Mouse (Mus musculus) hindlimb bud, embryonic 11.5 days (tissue): ENCODE measurements at regions not wholly inside any gene's neighbourhood (a gene's known extent, or its start where the extent isn't known, plus 50 kb on each side); places are given as distances from the start of the nearest gene placed in this dataset.
A peak's percentile ranks its signal among the peaks of the same experiment; 100 is the strongest.
"Not testable (repeated sequence)": the region's sequence is repeated elsewhere in the genome, so short reads cannot be mapped to it uniquely, and the experiment has no call there.

Experiments
- DNase-seq: peaks from one replicate; pipeline ENCODE4 v3.0.0-alpha.2; 2012; ENCODE audit warnings: low read depth, low spot score; ENCODE audit errors: extremely low spot score

DNA sequence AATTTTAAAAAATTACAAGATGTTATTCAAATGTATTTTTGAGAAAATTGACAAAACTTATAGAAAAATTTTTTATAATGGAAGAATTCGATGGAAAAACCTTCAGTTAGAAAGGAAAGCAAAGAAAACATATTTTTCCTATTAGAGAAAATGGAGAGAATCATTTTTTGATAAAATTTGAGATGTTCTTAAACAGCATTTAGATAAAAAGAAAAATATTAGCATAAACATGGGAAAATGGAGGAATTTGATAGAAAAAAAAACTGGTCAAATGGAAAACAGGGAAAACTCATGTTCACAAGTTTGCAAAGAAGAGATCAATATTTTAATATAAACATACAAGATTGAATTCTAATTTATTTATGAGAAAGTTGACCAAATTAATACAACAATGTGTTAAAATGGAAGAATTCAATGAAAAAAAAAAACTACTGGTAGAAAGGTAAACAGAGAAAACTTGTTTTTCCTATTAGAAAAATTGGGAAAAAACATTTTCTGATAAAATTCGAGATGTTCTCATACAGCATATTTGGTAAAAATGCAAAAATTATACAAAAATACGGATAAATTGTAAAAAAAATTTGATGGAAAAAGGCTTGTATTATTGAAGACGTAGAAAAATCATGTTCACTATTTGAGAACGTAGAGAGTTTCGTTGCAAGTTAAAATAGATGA, 122.4 kb downstream of the 4932411N23Rik start:
- DNase-seq: peak; percentile 62

DNA sequence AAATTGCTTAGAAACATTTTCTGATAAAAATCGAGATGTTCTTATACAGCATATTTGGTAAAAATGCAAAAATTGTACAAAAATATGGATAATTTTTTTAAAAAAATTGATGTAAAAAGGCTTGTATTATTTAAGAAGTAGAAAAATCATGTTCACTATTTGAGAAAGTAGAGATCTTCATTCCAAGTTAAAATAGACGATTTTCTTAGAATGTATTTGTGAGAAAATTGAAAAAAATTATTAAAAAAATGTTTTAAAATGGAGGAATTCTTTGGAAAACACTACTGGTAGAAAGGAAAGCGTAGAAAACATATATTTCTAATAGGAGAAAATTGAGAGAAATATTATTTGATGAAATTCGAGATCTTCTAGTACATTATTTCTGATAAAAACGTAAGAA, 124.8 kb downstream of the 4932411N23Rik start:
- not testable (repeated sequence) for DNase-seq

DNA sequence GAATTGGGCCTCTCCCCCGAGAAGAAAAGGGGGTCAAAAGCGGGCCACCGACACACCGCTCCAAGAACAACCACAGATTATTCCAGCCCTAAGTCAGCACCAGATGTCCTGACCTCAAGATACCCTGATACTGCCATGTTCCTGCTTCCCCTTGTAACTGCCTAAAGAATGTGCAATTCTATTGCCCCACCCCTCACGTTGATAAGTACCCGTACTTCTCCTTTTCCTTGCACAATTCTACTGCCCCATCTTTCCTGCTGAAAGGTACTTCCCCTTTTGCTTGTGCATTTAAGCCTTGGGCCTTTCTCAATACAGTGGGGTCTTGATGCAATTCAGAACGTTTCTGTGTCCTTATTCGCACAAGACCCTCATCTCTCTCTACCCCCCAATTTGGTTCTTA, 130.6 kb downstream of the 4932411N23Rik start:
- DNase-seq: not testable (repeated sequence)

- DNase-seq: no peak
These were observed 159.9 kb downstream of the 4932411N23Rik start for GRCm38 (mm10) chrX:126655737-126656136.
